Mouse (Mus musculus) heart, embryonic 11.5 days (tissue): ENCODE measurements around the gene Nhs. TPM values are rescaled to one million over a fixed set of nuclear protein-coding genes. Genes with fewer than 3 reads are reported as not detected.

Experiments
- ATAC-seq: fragments of 200-750 bp; cut with Nextera tagmentation; replicated peaks from 2 replicates; pipeline ENCODE4 v1.8.0; 2017; ENCODE audit warnings: moderate library complexity; ENCODE audit not compliant: insufficient number of reproducible peaks, low FRiP score, low TSS enrichment
- H3K27ac ChIP-seq: fragments of 300-500 bp; sonication (generic); 2 replicates; pipeline ENCODE4 v1.5.1; 2014; ENCODE audit warnings: mild to moderate bottlenecking, low read depth, low read length
- H3K27me3 ChIP-seq: fragments of 300-500 bp; sonication (generic); 2 replicates; pipeline ENCODE4 v1.6.1; 2014; ENCODE audit warnings: mild to moderate bottlenecking, low read length, mixed read lengths; ENCODE audit not compliant: control insufficient read depth, insufficient read depth
- H3K36me3 ChIP-seq: fragments of 300-500 bp; sonication (generic); 2 replicates; pipeline ENCODE4 v1.6.1; 2014; ENCODE audit warnings: mild to moderate bottlenecking, low read length, moderate library complexity, mixed read lengths; ENCODE audit not compliant: control insufficient read depth, insufficient read depth
- H3K4me1 ChIP-seq: fragments of 300-500 bp; sonication (generic); 2 replicates; pipeline ENCODE4 v1.6.1; 2014; ENCODE audit warnings: low read length; ENCODE audit not compliant: control insufficient read depth, insufficient read depth
- H3K4me2 ChIP-seq: fragments of 300-500 bp; sonication (generic); 2 replicates; pipeline ENCODE4 v1.6.1; 2014; ENCODE audit warnings: mild to moderate bottlenecking, moderate library complexity
- H3K4me3 ChIP-seq: fragments of 300-500 bp; sonication (generic); 2 replicates; pipeline ENCODE4 v1.5.1; 2014; ENCODE audit warnings: low read depth, low read length
- H3K9ac ChIP-seq: fragments of 300-500 bp; sonication (generic); 2 replicates; pipeline ENCODE4 v1.6.1; 2014; ENCODE audit warnings: mild to moderate bottlenecking, low read depth, low read length, moderate library complexity
- H3K9me3 ChIP-seq: fragments of 300-500 bp; sonication (generic); replicated peaks from 2 replicates; pipeline ENCODE4 v1.6.1; 2016; ENCODE audit warnings: low read length; ENCODE audit not compliant: control insufficient read depth
- WGBS: fragments of 180-500 bp; shearing (Covaris S2); extraction: QIAGEN DNeasy Blood & Tissue Kit; methylation state at CpG from one replicate; pipeline ENCODE4 v1.1.7; 2014; ENCODE audit not compliant: insufficient replicate concordance; 5-methylcytosine and 5-hydroxymethylcytosine counted together
- polyA plus RNA-seq: library from polyadenylated mRNA; unstranded; fragments of >200 nt; fragmentation: Nextera tagmentation; extraction: Ambion mirVana; gene quantifications from 2 replicates; pipeline ENCODE4 v1.2.1, GENCODE M21; 2014

Nhs gene
- polyA plus RNA-seq, 1 experiment from 2014 or later = 1.3 TPM

DNA sequence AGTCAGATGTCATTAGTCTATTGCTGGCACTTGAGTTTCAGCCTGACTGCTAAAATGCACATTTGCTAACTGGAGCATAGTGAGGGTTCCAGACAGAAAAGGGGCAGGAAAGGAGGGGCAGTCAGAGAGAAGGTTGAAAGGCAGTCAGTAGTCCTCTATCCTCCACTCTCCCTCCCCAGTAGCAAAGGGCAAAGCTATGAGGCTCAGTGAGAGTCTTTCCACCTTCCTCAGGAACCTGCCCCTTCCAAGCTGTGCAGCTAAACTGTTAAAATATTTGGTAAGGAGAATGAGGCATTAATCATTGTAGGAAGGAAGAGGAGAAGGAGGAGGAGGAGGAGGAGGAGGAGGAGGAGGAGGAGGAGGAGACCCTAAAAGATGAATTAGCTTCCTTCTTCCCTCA, 115.4 kb downstream of the Nhs start:
- Histone ChIP-seq H3K4me2 (no peak overlapping the region), H3K9ac (no peak overlapping the region), H3K27me3 (no peaks in the 10 kb centered on the region), H3K4me1 (no peaks in the 10 kb centered on the region), H3K9me3 (no peaks in the 10 kb centered on the region), H3K36me3 (no peaks in the 10 kb centered on the region), H3K4me3 (no peak overlapping the region), H3K27ac (no peak overlapping the region)
- no peak for ATAC-seq

DNA sequence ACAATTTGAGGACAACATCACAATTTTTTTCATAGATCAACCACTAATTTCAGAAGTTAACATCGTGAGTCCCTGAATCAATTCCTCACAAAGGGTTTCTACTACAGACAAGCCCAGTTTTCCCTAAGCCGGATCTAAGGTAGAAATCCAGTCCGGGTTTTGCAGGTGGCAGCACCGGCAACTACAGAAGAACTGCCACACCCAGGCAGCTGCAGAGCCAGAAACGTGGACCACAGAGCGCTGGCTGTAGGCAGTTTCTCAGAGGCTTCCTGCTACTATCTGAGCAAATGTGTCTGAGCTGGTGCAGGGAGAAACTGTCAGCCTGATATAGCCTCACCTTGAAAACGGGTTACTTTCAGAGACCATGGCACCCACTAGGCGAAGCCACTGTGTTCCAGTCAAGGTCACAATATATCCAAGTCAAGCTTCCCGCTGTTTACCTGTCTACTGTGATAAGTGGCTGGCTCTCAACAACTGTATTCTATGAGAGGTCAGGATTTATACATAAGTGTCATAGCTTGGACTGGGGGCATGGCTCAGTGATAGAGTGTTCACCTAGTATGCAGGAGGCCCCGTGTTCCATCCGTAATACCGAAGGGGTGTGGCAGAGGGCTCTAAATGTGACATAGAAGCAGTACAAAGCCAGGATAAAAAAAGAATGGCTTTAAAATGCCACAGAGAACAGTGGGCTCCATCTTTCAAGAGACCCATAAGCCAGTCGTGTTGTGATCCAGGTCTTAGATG, 134.1 kb downstream of the Nhs start:
- no peaks in the 10 kb centered on the region for H3K9me3 ChIP-seq
- WGBS = 28% methylated on average over 13 of the region's 13 CpGs
- peak overlapping the region; percentile 45 for H3K4me2 ChIP-seq
- no peak overlapping the region for H3K4me3 ChIP-seq
- no peak overlapping the region for H3K27ac ChIP-seq
- ATAC-seq = no peak
- 0 out of 2 replicates have a peak, but pooled peaks cover 3% of the 10 kb centered on the region for H3K4me1 ChIP-seq
- no peak overlapping the region for H3K9ac ChIP-seq
- no peaks in the 10 kb centered on the region for H3K36me3 ChIP-seq
- H3K27me3 ChIP-seq = no peaks in the 10 kb centered on the region

DNA sequence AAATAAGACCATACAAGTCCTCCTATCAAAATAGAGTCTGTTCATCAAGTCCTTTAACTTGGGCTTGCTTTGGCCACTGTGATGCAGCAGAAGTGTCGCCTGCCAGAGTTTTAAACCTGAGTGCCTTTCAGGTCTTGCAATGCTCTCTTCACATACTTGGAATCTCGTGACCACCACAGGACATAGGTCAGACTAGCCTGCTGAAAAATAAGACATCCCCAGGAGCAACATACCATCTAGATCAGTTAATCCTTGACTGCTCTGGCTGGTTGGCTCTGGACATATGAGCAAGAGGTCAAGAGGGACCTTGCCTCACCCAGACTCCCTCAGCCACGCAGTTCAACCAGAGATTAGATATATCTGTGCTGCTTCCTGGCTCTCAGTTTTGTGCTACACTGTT, 137.8 kb downstream of the Nhs start:
- H3K4me3 ChIP-seq = no peak overlapping the region
- no peaks in the 10 kb centered on the region for H3K27me3 ChIP-seq
- WGBS = 54% methylated on average over 3 of the region's 3 CpGs
- H3K4me1 ChIP-seq = 0 out of 2 replicates have a peak, but pooled peaks cover 3% of the 10 kb centered on the region
- no peak overlapping the region for H3K27ac ChIP-seq
- no peaks in the 10 kb centered on the region for H3K9me3 ChIP-seq
- H3K9ac ChIP-seq = no peak overlapping the region
- H3K36me3 ChIP-seq = no peaks in the 10 kb centered on the region
- H3K4me2 ChIP-seq = no peak overlapping the region
- ATAC-seq = no peak

DNA sequence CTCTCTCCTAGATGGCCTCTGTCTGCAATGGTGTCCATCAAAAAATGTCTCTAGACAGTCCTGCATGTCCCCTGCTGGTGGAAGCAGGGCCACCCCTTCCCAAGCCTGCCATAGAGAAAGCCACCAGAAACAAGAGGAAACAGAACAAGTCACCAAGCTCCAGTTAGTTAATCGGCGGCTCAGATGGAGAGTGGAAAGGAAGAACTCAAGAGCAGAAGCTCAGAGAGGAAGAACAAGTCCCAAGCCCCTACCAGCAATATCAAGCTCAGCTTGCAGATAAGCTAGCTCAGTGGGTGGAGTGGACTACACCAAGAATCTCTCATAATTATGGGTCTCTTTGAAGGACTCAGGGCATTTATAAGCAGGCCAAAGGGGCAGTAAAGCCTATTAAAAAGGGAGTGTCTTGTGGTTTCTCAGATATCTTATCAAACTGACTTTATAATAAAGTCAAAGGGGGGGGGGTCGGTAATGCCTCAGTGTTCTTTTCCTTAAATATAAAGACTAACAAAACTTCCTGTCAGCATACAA, 139.4 kb downstream of the Nhs start:
- Histone ChIP-seq H3K27ac (no peak overlapping the region), H3K36me3 (no peaks in the 10 kb centered on the region), H3K4me1 (no peaks in the 10 kb centered on the region), H3K4me3 (no peak overlapping the region), H3K9ac (no peak overlapping the region), H3K9me3 (no peaks in the 10 kb centered on the region), H3K4me2 (no peak overlapping the region), H3K27me3 (no peaks in the 10 kb centered on the region; the same call in 1 of the 2 replicates)
- no peak for ATAC-seq
- WGBS = 69% methylated on average over 3 of the region's 3 CpGs

DNA sequence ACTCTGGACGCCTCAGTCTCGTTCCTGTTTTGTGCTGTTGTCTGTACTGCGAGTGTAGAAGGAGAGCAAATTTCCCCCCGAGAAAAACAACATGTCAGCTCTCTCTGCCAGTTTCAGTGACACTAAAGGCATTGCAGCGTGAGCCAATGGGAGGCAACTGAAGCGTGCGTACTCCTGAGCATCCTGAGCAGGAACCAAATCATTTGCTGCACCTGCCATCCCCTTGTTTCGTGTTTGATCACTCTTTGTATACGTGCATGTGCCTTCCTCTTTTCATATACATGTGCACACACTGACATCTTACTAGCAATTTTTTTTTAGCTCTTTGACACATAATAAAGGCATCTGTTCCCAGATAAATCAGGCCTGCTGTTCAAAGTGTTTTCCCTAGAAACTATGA, 142.1 kb downstream of the Nhs start:
- no peaks in the 10 kb centered on the region for H3K9me3 ChIP-seq
- H3K27me3 ChIP-seq = no peaks in the 10 kb centered on the region; the same call in 1 of the 2 replicates
- WGBS = 71% methylated on average over 9 of the region's 9 CpGs
- H3K36me3 ChIP-seq = no peaks in the 10 kb centered on the region
- H3K4me2 ChIP-seq = no peak overlapping the region
- H3K27ac ChIP-seq = no peak overlapping the region
- H3K4me3 ChIP-seq = no peak overlapping the region
- H3K4me1 ChIP-seq = no peaks in the 10 kb centered on the region
- no peak overlapping the region for H3K9ac ChIP-seq
- ATAC-seq = no peak

DNA sequence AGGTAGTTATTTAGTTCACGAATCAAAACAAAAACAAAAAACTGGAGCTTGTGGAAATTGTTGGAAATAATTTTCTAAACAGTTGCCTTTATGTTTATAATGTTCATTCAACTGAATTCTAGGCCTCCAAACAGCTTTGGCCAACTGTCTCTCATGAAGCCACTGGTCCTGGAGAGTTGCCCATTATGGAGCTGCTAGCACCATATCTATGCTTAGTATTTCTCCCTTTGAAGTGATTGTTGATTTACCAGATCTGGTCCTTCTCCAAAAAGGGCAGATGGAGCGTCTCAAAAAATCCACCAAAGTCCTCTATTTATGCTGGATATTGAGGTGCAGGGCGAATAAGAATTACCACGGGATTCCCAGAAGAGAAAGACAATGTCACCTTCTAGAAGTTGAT, 147.0 kb downstream of the Nhs start:
- no peak for ATAC-seq
- H3K27me3 ChIP-seq = peaks cover 7% of the 10 kb centered on the region; the same call in 1 of the 2 replicates
- WGBS = 78% methylated on average over 4 of the region's 4 CpGs
- no peak overlapping the region for H3K27ac ChIP-seq
- no peak overlapping the region for H3K9ac ChIP-seq
- H3K4me1 ChIP-seq = no peaks in the 10 kb centered on the region
- no peaks in the 10 kb centered on the region for H3K9me3 ChIP-seq
- H3K36me3 ChIP-seq = no peaks in the 10 kb centered on the region
- H3K4me2 ChIP-seq = no peak overlapping the region
- no peak overlapping the region for H3K4me3 ChIP-seq

DNA sequence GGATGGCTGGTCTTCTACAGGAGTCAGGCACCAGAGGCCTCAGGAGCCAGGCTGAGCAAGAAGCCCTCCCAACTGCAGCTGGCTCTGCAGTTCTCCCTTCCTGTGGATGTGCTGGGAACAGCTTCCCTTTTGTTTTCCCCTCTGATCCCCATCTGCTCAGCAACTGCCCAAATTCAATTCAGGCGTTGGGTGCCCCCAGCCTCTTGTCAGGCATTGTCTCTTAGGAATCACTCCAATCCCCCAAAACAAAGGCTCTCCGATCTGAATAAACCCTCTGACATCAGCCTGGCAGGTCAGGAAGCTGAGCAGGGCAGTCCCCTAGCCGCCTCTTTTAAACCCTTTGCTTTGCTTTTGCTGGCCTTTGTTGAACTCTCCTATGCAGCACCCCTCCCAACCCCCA, 149.7 kb downstream of the Nhs start:
- Histone ChIP-seq H3K27ac (no peak overlapping the region), H3K4me3 (no peak overlapping the region), H3K4me2 (no peak overlapping the region), H3K9ac (no peak overlapping the region), H3K27me3 (peaks cover 11% of the 10 kb centered on the region; the same call in 1 of the 2 replicates), H3K4me1 (no peaks in the 10 kb centered on the region), H3K36me3 (no peaks in the 10 kb centered on the region), H3K9me3 (no peaks in the 10 kb centered on the region)
- no peak for ATAC-seq
- 42% methylated on average over 3 of the region's 3 CpGs for WGBS

DNA sequence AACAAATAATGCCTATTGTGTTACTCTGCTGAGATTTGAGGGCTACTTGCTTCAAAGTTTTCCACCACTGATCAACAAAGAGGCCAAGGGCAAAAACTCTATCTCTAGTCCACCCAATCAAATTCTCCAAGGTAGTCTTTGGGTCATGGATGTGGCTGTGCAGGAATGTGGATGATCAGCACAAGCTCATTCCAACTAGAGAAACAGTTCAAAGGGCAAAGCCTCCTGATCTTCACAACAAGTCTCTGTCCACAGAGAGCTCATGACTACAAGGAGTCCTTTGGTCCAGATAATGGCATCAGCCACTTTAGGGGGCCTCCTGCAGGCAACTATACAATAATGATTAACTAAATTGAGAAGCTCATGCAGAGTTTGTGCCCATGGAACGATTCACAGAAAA, 155.7 kb downstream of the Nhs start:
- Histone ChIP-seq H3K27me3 (peaks cover 3% of the 10 kb centered on the region), H3K9ac (no peak overlapping the region), H3K4me3 (no peak overlapping the region), H3K9me3 (no peaks in the 10 kb centered on the region), H3K4me2 (no peak overlapping the region), H3K36me3 (no peaks in the 10 kb centered on the region), H3K4me1 (no peaks in the 10 kb centered on the region), H3K27ac (no peak overlapping the region)
- no peak for ATAC-seq
- 70% methylated on average over 1 of the region's 1 CpGs for WGBS

DNA sequence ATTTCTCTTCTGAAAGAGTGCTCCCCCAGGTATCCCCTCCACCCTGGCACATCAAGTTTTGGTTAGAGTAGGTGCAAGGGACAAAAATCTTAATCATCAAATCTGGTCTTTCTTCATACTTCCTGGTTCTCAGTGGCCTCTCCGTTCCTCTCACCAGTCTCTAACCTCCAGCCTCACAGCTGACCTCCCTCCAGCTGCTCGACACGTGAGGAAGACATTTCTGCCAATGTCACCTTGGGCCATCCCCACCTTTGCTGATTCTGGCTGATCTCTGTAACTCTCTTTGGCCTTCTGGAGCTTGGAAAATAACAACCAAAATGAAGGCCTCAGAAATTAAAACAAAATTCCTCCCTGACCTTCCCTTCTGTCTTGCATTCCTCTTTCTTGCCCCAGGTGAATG, 160.7 kb downstream of the Nhs start:
- 70% methylated on average over 3 of the region's 3 CpGs for WGBS
- no peak for ATAC-seq

More for the DNA sequence above, 160.7 kb downstream of the Nhs start:
- Histone ChIP-seq H3K4me3 (no peak overlapping the region), H3K36me3 (no peaks in the 10 kb centered on the region), H3K4me1 (no peaks in the 10 kb centered on the region), H3K9ac (no peak overlapping the region), H3K9me3 (no peaks in the 10 kb centered on the region), H3K4me2 (no peak overlapping the region), H3K27me3 (no peaks in the 10 kb centered on the region; the same call in 1 of the 2 replicates), H3K27ac (no peak overlapping the region)
